Mouse (Mus musculus) right cerebral cortex, adult 2 months (tissue): ENCODE measurements at regions not wholly inside any gene's neighbourhood (a gene's known extent, or its start where the extent isn't known, plus 50 kb on each side); places are given as distances from the start of the nearest gene placed in this dataset.
"Not testable (repeated sequence)": the region's sequence is repeated elsewhere in the genome, so short reads cannot be mapped to it uniquely, and the experiment has no call there.

Experiments
- DNase-seq, 2 experiments: peaks; one replicate each; pipeline ENCODE4 v3.0.0; 2021 to 2022; ENCODE audit warnings: low spot score in 2 of 2

DNA sequence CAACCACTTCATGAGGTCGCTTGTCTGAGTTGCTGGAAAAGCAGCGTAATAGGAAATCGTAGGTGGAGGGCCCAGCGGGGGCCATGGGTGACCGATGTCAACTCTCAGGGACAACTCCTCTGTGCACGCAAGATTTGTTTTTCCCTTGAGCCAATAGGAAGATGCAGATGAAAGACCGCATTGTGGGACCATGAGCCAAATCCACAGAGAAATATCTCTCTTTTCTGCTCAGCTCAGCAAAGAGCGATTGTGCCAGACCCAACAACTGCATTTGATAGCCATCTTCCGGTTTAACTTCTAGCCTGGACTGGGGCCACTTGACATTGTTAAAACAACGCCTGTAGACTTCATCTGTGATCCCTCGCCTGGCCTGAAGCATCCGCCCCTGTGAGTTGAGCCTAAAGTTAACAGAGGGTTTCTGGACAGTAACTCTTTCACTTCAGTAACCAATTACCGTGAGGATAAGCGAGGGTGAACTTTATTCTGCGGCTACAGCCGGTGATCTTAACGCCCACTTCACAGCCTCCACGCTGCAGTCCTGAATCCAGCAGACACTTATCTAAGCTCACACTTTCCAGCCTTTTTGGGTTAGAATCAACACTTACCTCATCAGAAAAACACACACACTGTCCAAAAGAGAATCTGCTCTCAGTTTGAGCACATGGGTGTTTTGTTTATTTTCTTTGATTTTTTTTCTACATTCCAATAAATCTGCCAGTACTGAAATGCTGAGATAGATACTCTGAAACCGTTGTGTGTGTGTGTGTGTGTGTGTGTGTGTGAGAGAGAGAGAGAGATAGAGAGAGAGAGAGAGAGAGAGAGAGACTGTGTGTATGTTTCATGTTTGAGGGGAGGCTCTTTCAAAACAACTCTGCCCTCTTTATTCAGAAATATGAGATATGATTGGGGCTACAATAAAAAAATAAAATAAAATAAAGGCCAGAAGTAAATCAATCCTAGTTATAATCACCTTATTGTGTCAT is 111.9 kb downstream of the Tomm20 start:
- peak; percentile 60 to 61 for DNase-seq

DNA sequence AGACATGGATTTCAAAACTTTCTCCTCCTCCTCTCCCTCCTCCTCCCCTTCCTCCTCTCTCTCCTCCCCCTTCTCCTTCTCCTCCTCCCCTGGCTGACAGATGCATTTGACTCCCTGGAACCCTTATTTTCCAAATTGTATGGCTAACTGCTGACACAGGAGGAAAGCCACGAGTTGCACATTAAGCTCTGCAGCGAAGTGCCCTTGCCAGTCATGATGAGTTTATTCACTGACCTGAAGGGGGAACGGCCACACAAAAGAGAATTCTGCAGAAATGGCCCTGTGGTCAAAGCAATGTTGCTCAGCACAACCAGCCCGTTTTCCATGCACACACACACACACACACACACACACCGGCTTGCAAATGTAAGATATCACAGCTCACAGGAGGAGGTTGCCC is 112.6 kb downstream of the Tomm20 start:
- DNase-seq: no peak

DNA sequence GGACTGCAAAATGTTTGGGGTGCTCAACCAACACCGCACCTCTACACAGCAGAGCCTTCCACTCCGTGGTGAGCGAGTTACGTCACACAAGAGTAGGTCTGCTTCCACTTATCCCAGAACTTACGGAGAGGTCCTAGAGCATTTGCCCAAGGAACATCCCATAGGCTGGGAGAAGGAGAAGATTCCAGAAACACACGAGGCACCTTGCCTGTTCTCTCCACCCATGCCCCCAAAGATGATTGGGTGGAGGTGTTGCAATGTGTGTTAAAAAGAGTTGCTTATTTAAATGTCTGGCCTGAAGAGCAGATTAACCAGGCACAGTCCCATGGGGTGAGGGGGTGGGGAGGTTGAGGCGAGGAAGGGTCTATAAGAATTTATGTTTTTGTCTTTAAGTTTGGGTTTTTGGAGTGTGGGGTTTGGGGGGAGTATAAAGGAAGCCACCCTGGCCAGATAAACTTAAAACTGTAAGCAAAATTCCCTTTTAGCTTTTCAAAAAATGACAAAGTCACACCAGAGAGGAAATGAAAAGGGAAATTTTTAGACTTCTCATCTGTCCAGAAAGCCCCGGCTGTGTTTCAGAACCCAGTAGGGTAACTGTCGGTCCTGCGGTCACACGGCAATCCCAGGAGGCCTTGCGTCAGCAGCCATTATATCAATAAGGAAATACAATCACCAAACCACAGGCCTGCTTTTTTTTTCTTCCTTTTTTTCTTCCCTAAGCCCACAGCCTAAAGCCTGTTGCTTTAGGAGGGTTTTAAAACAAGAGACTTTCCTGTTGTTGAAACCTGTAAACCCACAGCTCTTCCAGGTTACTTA is 113.3 kb downstream of the Tomm20 start:
- no peak for DNase-seq

DNA sequence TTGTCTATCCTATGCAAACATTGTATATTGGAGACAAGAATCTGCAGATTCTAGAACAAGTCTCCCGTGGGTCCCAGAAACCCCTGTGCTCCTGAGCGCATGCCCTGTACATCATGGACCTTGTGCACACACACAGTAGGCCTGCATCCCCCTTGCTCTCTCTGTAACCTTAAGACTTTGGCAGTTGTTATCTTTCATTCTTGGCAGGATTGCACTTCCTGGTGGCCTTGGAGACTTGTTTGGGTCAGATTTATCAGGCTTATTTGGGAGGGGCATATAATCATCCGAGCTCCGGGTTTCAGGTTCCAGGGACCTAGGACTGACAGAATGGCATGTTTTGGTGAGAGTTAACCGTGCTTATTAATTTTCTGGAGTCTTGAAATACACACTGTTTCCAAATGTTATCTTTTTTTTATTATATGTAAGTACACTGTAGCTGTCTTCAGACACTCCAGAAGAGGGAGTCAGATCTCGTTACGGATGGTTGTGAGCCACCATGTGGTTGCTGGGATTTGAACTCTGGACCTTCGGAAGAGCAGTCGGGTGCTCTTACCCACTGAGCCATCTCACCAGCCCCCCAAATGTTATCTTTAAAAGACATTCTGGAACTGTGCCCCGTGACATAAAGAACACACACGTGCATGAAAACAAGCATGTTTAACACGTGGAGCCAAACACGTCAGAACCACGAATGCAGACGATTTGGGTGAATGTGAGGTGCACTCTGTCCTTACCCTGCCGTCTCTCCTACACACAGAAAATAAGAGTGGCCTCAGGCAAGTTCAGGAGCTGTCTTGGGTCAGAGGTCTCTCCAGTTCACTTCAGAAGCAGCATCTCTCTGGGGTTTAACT is 114.1 kb downstream of the Tomm20 start:
- DNase-seq: no peak

DNA sequence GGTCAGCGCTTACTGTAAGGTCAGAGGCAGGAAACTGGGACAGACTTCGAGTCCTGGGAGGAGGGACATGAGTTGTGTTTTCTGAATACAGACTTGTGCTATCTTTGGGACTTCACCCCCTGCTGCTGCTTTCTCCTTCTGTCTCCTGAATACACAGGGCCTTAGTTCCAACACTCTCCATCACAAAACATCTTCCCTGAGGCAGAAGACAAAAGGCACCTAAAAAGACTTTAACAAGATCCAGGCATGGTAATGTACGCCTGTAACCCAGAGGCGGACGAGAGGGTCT is 115.5 kb downstream of the Tomm20 start:
- DNase-seq: no peak

DNA sequence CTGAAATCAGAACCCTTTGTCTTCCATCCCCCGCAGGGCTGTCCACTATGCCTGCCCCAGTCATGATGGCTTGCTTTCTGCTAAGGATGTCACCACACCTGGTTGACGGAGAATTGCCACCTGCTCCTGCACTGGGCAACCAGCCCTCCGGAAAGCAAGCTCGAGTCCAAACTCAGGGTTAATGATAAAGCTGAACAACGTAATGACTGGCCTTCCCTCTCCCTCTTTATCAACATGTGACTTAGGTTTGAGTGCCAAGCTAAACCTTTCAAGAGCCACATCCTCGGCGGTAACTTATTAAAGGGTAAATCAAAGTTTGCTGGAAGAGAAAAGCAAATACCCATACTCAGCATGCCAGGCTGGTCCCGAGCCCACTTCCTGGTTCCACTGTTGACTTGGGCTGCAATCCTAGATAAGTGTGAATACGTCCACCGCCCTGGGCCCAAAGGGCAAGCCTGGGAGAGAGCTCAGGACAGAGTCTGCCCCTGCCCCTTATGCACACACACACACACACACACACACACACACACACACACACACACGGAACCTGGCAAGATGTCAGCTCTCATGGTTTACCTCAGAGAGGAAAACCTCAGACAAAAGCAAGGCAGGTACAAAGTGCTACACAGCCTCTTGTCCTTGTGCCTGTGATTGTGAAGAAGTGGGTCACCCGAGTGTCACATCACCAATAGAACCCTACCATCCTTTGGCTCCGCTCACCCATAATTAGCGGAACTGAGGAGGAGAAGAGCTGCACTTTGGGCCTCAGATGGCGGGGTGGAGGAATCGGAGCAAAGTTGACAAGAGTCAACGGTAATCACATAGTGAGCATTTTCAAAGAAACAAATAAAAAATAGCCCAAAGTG is 116.0 kb downstream of the Tomm20 start:
- no peak for DNase-seq

DNA sequence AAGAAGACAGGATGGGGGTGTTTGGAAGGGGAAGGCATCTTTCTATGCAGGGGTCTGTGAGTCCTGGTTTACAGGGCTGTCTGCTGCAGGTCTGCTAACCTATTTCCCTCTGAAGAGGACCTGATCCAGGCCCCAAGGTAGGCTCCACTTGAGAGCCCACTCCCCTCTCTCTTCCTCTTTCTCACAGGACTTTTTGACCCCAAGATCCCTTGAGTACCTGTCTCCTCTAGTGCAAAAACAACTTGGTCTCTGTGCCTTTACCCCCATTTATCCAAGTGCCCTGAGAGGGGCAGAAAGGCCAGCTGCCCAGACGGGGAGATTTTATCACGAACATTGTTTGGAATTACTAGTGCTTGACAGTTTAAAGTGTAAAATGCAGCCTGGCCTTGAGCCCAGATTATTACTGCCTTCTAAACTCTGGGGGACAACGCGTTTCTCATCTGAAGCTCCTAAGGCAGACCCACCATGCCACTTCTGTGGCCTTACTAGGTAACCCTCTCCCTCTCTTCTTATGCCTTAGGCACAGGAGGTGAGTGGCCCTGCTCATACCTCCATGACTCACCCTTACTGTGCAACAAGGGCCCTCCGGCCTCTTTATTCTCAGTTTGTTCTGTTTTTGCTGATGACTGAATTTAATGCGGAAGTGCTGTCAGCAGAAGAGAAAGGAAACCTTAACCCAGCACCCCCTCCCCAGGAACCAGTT is 117.8 kb downstream of the Tomm20 start:
- DNase-seq: no peak

DNA sequence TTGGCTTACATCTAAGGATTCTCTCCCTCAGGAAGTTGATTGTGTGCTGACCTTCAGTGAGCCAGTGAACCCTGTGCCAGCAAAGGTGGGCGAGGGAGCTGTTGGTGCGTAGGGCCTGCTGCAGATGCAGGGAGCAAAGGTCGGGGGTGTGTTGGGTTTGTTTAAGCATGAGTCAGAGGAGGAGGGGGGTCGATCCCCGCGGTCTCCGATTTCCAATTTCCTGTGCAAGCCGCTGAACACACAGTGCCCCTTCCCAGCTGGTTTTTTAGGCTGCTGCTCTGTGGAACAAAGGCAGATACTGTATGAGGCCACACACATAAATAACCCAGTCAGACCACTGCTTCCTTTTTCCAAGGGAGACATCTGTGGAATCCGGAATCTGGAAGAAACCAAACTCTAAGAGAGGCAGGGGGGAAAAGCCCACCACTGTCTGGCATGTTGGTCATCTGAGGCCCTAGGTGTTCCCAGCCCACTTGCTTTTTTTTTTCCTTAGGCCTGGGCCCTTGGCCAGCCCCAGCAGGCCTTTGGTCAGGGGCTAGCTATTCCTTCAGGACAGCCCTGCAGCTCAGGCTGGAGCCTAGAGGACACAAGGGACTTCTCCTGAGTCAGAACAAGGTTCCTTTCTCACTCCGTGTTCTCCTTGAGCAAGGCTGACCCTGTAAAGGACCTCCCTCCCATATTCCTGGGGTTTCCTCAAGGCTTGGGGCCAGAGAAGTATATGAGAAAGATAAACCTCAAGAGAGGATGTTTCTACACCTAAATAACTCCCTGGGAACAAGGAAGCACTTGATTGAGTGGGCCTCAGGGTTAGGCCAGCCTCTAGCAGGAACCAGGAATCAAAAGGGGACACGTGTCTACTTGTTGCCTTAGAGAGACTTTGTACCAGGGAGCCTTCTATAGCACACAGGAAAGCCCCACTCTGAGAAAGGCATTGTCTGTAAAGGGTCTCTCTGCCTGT is 119.0 kb downstream of the Tomm20 start:
- DNase-seq: peak in 1 of 2 experiments; percentile 46

DNA sequence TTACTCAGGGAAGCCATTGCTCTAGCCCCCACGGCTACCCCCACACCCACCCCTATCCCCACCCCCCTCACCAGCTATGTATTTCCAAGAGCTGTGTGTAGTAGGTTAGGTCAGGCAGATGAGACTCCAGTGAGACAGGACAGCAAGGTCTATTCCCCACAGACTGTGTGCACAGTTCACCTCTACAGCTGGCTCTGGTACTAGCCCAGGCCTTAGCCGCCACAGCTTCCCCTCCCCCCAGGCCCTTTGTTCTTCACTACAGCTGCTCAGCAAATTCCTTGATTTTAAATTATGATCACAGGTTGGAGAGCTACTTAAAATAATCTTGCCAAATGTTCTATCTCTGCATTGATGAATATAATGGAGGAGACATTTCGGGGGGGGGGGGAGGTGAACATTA is 119.8 kb downstream of the Tomm20 start:
- no peak for DNase-seq

DNA sequence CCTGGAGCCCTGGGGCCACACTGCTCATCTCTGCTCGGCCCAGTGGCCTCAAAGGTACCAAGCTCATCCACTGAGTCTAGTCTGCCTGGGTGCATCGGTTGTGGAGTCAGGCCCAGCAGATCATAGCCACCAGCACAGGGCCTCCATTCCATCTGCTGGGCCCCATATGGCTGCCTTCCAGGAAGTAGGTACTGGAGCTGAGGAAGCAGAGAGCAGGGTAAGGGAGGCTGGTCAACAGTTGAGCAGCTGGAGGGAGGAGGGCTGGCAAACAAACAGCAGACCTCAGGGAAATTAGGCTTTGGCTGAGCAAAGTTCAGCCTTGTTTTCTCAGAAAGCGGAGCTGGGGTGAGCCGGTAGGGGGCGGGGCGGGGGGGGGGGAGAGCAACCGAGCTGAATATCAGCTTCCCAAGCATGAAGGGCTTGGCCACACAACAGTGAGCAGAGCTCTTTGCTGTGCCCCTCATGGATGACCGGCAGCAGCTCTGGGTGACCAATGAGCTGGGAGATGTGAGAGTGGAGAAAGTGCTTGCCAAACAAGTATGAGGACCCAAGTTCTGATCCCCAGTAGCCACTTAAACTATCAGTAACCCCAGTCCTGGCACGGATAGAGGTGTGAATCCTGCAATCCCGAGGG is 121.0 kb downstream of the Tomm20 start:
- DNase-seq: no peak

DNA sequence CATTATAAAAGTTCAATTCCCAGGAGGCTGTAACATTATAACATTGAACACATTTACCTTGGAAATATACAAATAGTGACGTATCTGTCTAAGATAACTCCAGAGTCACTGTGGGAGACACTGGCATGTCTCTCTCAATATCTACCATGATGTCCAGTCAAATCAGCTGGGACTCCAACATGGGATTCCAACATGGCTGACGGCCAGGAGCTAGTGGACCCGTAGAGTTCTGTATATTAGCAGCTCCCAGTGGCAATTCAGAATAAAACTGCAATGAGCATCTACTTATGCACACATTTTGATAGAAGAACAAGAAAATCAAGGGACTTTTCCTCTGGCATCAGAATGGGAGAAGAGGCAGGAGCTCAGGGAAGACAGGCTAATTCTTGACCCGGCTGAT is 123.4 kb downstream of the Tomm20 start:
- DNase-seq: no peak

DNA sequence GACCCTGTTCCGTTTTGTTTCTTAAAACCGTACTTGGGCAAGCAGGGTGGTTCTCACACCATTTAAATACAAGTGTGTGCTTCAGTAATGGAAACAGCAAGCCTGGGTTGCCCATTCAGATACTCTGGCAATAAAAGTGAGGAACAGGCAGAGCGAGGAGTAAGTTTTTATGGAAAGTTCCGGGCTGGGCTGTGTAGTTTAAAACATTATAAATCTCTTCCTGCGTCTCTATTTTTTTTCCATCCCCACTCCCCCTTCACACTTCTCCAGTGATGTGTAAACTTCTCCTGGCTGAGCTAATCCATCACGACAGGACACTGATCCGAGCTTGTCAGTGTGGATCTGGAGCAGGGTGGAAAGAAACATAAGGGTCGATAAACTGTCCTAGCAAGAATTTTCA is 124.4 kb downstream of the Tomm20 start:
- DNase-seq: no peak

DNA sequence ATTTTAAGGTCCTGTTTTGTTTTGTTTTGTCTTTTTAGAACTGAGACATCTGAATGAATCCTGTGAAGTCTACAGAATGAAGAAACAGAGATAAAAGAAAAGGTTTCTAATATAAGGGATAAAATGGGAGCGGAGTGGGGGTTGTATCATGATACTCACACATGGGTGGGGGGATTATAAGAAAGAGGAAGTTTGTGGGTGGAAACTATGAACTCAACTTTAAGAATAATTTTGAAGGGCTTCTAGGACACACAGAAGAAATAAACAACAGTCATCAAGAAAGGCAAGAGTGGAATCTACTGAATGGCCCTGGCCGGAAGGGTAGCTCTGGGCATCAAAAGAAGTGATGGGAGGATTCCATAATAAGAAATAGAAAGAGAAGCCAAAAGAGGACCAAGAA is 125.1 kb downstream of the Tomm20 start:
- no peak for DNase-seq

DNA sequence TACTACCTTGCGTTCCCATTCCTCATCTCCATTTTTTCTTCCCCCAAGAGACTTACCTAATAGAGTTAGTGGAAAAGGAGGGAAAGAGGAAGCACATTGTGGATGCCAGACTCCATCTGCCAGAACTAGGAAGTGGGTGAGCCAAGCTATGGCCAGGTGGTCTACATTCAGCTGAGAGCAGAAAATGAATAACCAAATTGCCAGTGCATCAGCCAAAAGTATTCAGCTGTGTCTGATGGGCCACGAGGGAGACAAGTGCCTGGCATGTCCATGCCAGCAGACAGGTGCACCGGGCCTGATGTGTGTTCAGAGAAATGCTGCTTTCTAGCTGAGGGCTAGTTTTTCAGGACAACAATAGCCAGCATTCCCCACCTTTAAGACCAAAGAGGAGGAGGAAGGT is 126.4 kb downstream of the Tomm20 start:
- DNase-seq: no peak

DNA sequence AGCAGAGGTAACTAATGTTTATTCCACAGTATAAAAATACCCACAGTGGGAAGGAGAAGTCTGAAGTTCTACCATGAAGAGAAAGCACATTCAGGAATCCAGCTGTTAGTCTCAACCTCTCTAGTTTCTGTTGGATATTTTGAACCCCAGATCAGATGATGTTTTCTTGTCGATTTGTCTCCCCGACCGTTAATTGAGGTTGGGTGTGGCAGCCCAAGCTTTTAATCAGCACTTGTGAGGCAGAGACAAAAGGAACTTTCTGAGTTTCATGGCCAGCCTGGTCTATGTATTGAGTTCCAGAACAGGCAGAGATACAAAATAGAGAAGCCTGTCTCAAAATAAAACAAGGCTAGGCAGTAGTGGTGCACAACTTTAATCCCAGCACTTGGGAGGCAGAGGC is 129.5 kb downstream of the Tomm20 start:
- DNase-seq: no peak

DNA sequence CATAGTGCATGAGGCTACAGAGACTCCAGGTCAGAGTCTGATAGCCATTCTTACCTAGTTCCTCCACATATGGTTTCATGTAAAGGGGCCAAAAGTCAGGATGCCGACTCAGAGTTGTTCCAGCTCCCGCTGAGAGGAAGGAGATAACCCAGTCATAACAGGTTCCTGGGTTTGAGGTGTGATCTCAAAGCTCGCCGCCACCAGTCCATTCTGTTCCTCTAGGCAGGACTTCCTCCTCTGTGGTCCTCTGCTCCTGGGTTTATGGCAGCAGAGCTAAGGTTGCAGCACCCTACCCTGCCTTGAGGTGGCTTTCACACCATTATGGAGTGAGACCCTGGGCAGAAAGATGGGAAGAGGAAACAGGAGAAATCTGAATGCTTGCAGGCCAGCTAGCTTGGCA is 131.2 kb downstream of the Tomm20 start:
- DNase-seq: no peak

DNA sequence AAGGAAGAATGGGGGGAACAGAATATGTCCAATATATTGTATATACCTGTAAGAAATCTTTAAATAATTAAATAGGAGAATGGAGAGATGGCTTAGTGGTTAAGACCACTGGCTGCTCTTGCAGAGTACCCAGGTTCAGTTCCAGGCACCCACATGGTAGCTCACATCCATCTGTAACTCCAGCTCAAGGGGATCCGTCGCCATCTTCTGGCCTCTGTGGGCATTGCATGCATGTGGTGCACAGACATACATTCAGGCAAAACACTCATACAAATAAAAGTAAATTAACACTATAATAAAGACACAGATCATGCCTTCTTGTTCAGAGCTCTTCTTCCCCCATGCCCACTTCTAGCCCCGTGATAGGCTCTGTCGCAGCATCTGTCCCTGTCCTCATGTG is 132.0 kb downstream of the Tomm20 start:
- no peak for DNase-seq

DNA sequence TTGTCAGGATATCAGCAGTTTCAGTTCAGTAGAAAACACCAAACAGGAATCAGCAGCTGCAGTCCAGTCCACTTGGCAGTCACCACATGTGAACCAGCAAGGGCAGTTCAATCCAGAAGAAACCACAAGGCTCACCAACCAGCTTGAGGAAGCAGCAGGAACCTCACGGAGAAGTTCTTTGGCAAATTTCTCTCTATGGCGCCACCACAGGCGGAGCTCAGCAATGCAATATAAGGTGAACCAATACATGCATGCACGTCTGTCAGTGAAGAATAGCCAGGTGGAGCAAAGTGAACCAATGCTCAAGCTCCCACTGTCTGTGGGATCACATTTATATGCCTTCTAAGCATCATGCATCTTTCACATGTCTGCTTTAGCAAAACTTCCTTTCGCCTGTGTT is 132.9 kb downstream of the Tomm20 start:
- DNase-seq: no peak

DNA sequence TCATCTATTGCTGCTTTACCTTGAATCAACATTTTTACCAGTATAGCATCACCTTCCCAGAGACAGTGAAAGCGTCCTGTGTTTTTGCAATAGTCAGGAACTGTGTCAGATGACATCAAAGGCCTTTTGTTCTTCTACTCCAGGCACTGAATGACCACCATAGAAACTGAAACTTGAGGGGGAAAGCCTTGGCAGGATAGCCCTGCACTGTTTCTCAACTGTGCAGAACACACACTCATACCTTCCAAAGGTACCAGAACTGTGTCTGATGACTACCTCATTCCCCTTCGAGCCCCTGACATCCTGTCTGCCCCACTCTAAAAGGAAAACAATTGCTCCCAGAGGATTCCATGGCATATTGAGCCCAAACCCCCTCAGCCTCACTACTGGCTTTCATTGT is 134.3 kb downstream of the Tomm20 start:
- not testable (repeated sequence) for DNase-seq
